Mouse (Mus musculus) lung, postnatal 10 days (tissue): ENCODE measurements around the gene Ccdc78.

Experiments
- DNase-seq: peaks from one replicate; pipeline ENCODE4 v3.0.0; 2021

Ccdc78 gene

GRCm38 (mm10) chr17:25835301-25835700, 48.9 kb downstream of the Ccdc78 start:
- no peak for DNase-seq

GRCm38 (mm10) chr17:25835816-25836215, 49.4 kb downstream of the Ccdc78 start:
- DNase-seq, result no peak

GRCm38 (mm10) chr17:25836397-25837075, 50.2 kb downstream of the Ccdc78 start:
- DNase-seq, result peak; percentile 33

GRCm38 (mm10) chr17:25837076-25837410, 50.7 kb downstream of the Ccdc78 start, which contains the start of gene Rhbdl1:
Gene Rhbdl1 (minus strand): TSS chr17:25837295.
- DNase-seq, result peak; percentile 82

GRCm38 (mm10) chr17:25837533-25837932, 51.2 kb downstream of the Ccdc78 start:
- no peak for DNase-seq

GRCm38 (mm10) chr17:25838904-25839303, 52.5 kb downstream of the Ccdc78 start:
- DNase-seq, result no peak

GRCm38 (mm10) chr17:25839455-25840235, 53.3 kb downstream of the Ccdc78 start:
- DNase-seq, result no peak
